Mouse (Mus musculus): ENCODE results near the gene Card10. TPM values are rescaled to one million over a fixed set of nuclear protein-coding genes. Genes with fewer than 3 reads are reported as not detected.
A peak's percentile ranks its signal among the peaks of the same experiment; 100 is the strongest.

The Card10 gene
- polyA plus RNA-seq, 2 experiments from 2014 or later = not detected

- ATAC-seq = peak; percentile 64
These were observed 31.1 kb downstream of the Card10 start for GRCm38 (mm10) chr15:78771531-78772367.

DNA sequence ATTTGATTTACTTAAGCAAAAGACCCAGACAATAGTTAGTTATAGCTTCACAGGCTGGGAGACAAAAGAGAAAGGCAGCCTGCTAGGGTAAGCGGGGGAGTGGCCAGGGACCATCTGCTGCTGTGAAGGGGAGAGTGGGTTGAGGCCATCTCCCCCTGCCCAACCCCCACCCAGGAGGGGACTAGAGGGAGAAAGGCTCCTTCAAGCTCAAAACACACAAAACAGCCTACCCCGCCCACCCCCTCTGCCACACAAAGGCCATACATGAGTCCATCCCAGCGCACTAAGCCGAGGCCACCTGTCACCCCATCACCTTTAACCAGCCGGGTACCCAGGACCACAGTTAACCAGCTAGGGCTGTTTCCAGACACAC, 31.9 kb downstream of the Card10 start:
- ATAC-seq = no peak

GRCm38 (mm10) chr15:78770234-78770982, 32.4 kb downstream of the Card10 start:
- no peak for ATAC-seq

- ATAC-seq = no peak
These were observed 33.8 kb downstream of the Card10 start for GRCm38 (mm10) chr15:78769064-78769463.

- ATAC-seq = no peak
These were observed 39.1 kb downstream of the Card10 start for GRCm38 (mm10) chr15:78763704-78764103.

- ATAC-seq = no peak
These were observed 39.6 kb downstream of the Card10 start for GRCm38 (mm10) chr15:78763210-78763609.

- ATAC-seq = no peak
These were observed 41.7 kb downstream of the Card10 start for GRCm38 (mm10) chr15:78761112-78761511.

GRCm38 (mm10) chr15:78758132-78758531, 44.7 kb downstream of the Card10 start:
- ATAC-seq = no peak

DNA sequence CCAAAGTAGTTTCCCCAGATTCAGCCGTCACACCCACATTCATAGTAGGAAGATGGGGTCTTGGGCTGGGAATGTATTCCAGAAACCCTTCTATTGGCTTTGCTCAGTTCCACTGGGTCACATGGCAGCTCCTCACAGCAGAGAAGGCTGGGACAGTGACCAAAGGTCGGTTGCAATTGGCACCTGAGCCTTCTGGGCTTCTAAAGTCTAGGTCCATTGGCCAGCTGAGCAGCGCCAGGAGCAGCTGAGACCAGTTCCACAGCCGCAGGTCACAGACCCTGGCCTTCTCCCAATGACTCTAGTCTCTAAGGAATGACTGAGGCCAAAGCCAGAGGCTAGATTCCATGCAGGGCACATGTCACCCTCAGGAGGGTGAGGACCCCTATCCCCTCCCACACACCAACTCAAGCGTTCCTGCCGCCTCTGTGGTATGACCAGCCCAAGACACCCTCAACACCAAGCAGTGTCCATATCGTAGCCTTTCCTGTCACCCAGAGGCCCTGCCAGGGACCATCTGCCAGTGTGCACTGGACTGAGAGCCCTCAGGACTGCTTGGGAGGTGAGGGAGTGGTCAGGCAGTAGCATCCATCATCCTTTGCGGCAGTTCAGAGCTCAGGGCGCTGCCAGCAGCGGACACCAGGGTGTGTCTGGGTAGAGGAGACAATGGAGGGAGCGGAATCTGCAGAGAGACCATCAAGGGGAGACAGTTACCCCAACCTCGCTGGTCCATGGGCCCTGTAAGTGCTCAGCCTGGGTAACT, 46.7 kb downstream of the Card10 start:
- ATAC-seq = no peak

GRCm38 (mm10) chr15:78755226-78755625, 47.6 kb downstream of the Card10 start:
- ATAC-seq = no peak

DNA sequence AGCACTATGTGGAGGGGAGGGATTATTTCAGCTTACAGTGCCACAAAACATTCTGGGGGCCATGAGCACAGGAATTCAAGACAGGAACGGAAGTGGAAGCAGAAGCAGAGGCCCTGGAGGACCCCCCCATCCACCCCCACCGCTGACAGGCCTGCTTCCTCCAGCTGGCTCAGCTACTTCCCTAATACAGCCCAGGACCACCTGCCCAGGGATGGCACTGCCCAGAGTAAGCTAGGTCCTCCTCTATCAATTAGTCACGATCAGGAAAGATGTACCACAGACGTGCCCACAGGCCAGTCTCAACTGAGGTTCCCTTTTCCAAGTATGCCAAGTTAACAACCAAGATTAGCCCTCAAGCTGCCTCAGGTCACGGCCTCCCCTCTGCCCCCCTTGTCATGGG, 48.7 kb downstream of the Card10 start:
- no peak for ATAC-seq

- ATAC-seq = no peak
These were observed 49.9 kb downstream of the Card10 start for GRCm38 (mm10) chr15:78752991-78753390.

GRCm38 (mm10) chr15:78750608-78751350, 52.1 kb downstream of the Card10 start:
- no peak for ATAC-seq

- no peak for ATAC-seq
These were observed 53.0 kb downstream of the Card10 start for GRCm38 (mm10) chr15:78749855-78750254.

- ATAC-seq = peak; percentile 40
These were observed 58.6 kb downstream of the Card10 start for GRCm38 (mm10) chr15:78744206-78744605.

DNA sequence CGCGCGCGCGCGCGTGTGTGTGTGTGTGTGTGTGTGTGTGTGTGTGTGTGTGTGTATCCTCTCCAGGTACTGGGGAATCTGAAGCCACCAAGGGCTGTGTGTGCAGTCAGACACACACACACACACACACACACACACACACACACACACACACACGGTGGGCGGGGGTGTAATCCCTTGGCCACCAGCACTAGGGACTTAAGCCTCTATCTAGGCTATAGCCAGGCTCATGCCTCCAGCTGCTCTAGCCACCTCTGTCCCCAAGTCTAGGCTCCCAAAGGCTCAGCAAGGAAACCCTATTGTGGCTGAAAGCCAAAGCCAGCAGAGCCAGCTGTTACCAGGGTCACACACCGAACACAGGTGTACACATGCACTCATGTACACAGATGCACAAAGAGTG, 60.0 kb downstream of the Card10 start:
- ATAC-seq = no peak

- no peak for ATAC-seq
These were observed 62.2 kb downstream of the Card10 start for GRCm38 (mm10) chr15:78740662-78741061.

- no peak for ATAC-seq
These were observed 65.7 kb downstream of the Card10 start for GRCm38 (mm10) chr15:78737146-78737545.

DNA sequence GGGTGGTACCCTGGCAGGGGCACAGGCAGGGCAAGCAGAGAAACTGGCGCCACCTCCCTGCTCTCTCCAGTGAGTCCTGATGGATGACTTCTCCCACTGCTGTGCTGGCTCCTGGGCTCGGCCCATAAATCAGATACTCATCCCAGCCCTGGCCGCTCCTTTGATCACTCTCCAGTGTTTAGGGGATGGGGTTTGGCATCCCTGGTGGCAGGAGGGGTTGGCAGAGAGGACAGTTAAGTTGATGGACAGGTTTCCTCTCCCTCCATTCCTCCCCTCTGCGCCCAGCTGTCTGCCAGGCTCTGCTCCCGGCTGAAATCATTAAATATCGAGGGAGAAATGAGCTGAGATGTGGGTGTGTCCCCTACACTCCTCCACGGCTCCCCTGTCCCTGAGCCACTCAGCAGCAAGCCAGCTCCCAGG, 66.2 kb downstream of the Card10 start:
- no peak for ATAC-seq

DNA sequence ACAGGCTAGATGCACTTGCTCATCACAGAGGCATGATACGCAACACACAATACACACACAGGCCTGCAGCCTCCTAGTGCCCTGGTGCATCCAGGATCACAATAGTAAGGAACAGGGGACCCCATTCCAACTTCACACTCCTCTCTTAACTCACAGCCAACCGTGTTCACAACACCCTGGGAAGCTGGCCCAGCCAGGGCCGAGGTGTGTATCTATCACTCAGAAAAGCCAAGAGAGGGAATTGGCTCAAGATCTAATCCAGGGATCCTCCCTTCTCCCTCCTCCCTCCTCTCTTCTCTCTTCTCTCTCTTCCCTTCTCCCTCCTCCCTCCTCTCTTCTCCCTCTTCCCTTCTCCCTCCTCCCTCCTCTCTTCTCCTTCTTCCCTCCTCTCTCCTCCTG, 66.7 kb downstream of the Card10 start:
- no peak for ATAC-seq

DNA sequence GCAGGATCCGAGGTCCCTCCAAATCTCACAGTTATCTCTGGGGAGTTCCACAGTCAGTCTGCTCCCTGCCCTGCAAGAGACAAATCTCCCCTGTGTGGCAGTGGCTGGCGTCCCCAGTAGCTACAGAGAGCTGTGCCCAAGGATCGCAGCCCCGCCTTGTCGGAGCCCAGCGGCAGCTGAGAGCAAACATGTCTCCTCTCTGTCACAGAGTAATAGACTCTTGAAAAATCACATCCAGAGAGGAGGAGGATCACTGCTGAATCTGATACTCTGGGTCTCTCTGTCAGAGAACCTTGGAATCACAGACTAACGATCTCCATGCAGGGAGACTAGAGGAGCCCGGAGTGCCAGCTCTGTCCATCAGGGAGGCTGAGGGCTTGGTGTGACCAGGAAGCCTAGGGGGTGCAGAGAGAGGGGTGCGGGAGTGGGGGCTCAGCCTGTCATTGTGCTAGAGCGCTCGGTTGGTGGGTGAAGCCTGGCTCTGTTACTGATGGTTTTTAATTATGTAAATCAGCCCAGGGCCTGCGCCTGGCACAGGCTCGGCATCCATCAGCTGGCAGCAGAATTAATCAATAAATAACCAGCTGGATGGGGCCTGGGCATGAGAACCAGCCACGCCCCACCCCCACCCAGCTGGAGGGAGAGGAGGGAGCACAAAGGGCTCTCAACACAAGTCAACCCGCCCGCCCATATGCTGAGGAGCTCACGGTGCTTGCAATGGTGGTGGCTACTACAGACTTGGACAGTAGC, 67.2 kb downstream of the Card10 start:
- ATAC-seq = no peak

DNA sequence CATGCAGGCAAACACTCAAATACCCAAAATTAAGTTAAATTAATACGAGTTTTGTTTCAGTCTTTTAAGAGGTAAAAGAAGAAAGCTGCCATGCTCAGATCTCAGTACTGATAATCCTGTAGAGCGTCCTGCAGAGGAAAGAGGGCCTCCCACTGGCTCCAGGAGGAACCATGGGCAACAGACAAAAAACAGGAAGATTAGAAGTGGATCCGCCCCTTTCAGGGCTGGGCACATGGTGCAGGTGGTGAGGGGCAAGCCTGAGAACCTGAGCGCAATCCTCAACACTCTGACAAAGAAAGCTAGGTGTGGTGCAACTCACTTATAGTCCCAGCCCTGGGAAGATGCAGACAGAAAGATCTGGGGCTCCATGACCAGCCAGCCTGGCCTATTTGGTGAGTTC, 71.0 kb downstream of the Card10 start:
- ATAC-seq = no peak

Measured in activated CD4-positive, CD25-positive, alpha-beta regulatory T cell, adult 4 months (primary cell).